Mouse (Mus musculus) intestine, embryonic 16.5 days (tissue): ENCODE data around the gene Gramd1a. TPM values are rescaled to one million over a fixed set of nuclear protein-coding genes. Genes with fewer than 3 reads are reported as not detected.

Experiments
- ATAC-seq: fragments of 200-750 bp; cut with Nextera tagmentation; 2 replicates; pipeline ENCODE4 v1.8.0; 2017; ENCODE audit warnings: moderate TSS enrichment, moderate library complexity
- H3K27ac ChIP-seq: fragments of 300-500 bp; sonication (generic); 2 replicates; pipeline ENCODE4 v1.5.1; 2014; ENCODE audit warnings: mild to moderate bottlenecking, low read length
- H3K27me3 ChIP-seq: fragments of 300-500 bp; sonication (generic); replicated peaks from 2 replicates; pipeline ENCODE4 v1.6.1; 2014; ENCODE audit warnings: low read length, control low read depth, mixed read lengths; ENCODE audit not compliant: control insufficient read depth, insufficient read depth
- H3K36me3 ChIP-seq: fragments of 300-500 bp; sonication (generic); 2 replicates; pipeline ENCODE4 v1.6.1; 2014; ENCODE audit warnings: low read length, control low read depth; ENCODE audit not compliant: control insufficient read depth, insufficient read depth
- H3K4me1 ChIP-seq: fragments of 300-500 bp; sonication (generic); 2 replicates; pipeline ENCODE4 v1.6.1; 2014; ENCODE audit warnings: low read length, control low read depth, mixed read lengths; ENCODE audit not compliant: control insufficient read depth, insufficient read depth
- H3K4me2 ChIP-seq: fragments of 300-500 bp; sonication (generic); 2 replicates; pipeline ENCODE4 v1.6.1; 2014; ENCODE audit warnings: low read depth, low read length, control low read depth
- H3K4me3 ChIP-seq: fragments of 300-500 bp; sonication (generic); 2 replicates; pipeline ENCODE4 v1.5.1; 2014; ENCODE audit warnings: mild to moderate bottlenecking, low read length
- H3K9ac ChIP-seq: fragments of 300-500 bp; sonication (generic); 2 replicates; pipeline ENCODE4 v1.6.1; 2014; ENCODE audit warnings: low read depth, low read length
- H3K9me3 ChIP-seq: fragments of 300-500 bp; sonication (generic); 2 replicates; pipeline ENCODE4 v1.6.1; 2016; ENCODE audit warnings: low read length, control low read depth; ENCODE audit not compliant: control insufficient read depth
- WGBS: fragments of 180-500 bp; shearing (Covaris S2); extraction: QIAGEN DNeasy Blood & Tissue Kit; methylation state at CpG from one replicate; pipeline ENCODE4 v1.1.7; 2014; 5-methylcytosine and 5-hydroxymethylcytosine counted together
- polyA plus RNA-seq: library from polyadenylated mRNA; unstranded; fragments of >200 nt; fragmentation: Nextera tagmentation; extraction: Ambion mirVana; gene quantifications from 2 replicates; pipeline ENCODE4 v1.2.1, GENCODE M21; 2015

The Gramd1a gene
- polyA plus RNA-seq, 1 experiment from 2014 or later, result 39.7 TPM

- peak overlapping the region; percentile 71 for H3K4me2 ChIP-seq
- H3K4me1 ChIP-seq, result peaks cover 34% of the 10 kb centered on the region
- H3K9me3 ChIP-seq, result no peaks in the 10 kb centered on the region
- H3K27me3 ChIP-seq, result no peaks in the 10 kb centered on the region
- H3K27ac ChIP-seq, result peak overlapping the region; percentile 94
- 17% methylated on average over 23 of the region's 23 CpGs for WGBS
- H3K36me3 ChIP-seq, result no peaks in the 10 kb centered on the region
- peak overlapping the region; percentile 84 for H3K4me3 ChIP-seq
- peak overlapping the region; percentile 92 for H3K9ac ChIP-seq
- peak; percentile 54 for ATAC-seq
These were observed 4.1 kb downstream of the Gramd1a start for GRCm38 (mm10) chr7:31151301-31152241.

- peak; percentile 87 for ATAC-seq
- H3K27ac ChIP-seq, result peak overlapping the region; percentile 94
- H3K9me3 ChIP-seq, result no peaks in the 10 kb centered on the region
- H3K4me2 ChIP-seq, result peak overlapping the region; percentile 71
- no peaks in the 10 kb centered on the region for H3K36me3 ChIP-seq
- peak overlapping the region; percentile 92 for H3K9ac ChIP-seq
- no peaks in the 10 kb centered on the region for H3K27me3 ChIP-seq
- WGBS, result under 1% methylated on average over 63 of the region's 63 CpGs
- peaks cover 40% of the 10 kb centered on the region for H3K4me1 ChIP-seq
- peak overlapping the region; percentile 84 for H3K4me3 ChIP-seq
These were observed 5.0 kb downstream of the Gramd1a start for GRCm38 (mm10) chr7:31150566-31151300.

GRCm38 (mm10) chr7:31149751-31150565, 5.7 kb downstream of the Gramd1a start:
- peak overlapping the region; percentile 94 for H3K27ac ChIP-seq
- H3K4me2 ChIP-seq, result peak overlapping the region; percentile 71
- no peak for ATAC-seq
- peak overlapping the region; percentile 84 for H3K4me3 ChIP-seq
- H3K4me1 ChIP-seq, result peaks cover 38% of the 10 kb centered on the region
- no peaks in the 10 kb centered on the region for H3K36me3 ChIP-seq
- H3K27me3 ChIP-seq, result no peaks in the 10 kb centered on the region
- H3K9me3 ChIP-seq, result no peaks in the 10 kb centered on the region
- WGBS, result 11% methylated on average over 20 of the region's 20 CpGs
- H3K9ac ChIP-seq, result peak overlapping the region; percentile 92

- no peak for ATAC-seq
- peak overlapping the region; percentile 92 for H3K9ac ChIP-seq
- H3K27me3 ChIP-seq, result no peaks in the 10 kb centered on the region
- WGBS, result 28% methylated on average over 9 of the region's 9 CpGs
- H3K9me3 ChIP-seq, result no peaks in the 10 kb centered on the region
- no peaks in the 10 kb centered on the region for H3K36me3 ChIP-seq
- H3K4me2 ChIP-seq, result peak overlapping the region; percentile 71
- H3K4me3 ChIP-seq, result peak overlapping the region; percentile 84
- peaks cover 38% of the 10 kb centered on the region for H3K4me1 ChIP-seq
- peak overlapping the region; percentile 94; the same call in 1 of the 2 replicates for H3K27ac ChIP-seq
These were observed 6.4 kb downstream of the Gramd1a start for GRCm38 (mm10) chr7:31149271-31149670.

- Histone ChIP-seq H3K36me3 (no peaks in the 10 kb centered on the region), H3K4me1 (peaks cover 38% of the 10 kb centered on the region), H3K9me3 (no peaks in the 10 kb centered on the region), H3K4me2 (peak overlapping the region; percentile 71), H3K27ac (peak overlapping the region; percentile 67), H3K9ac (peak overlapping the region; percentile 92), H3K27me3 (no peaks in the 10 kb centered on the region), H3K4me3 (peak overlapping the region; percentile 84)
- 18% methylated on average over 9 of the region's 9 CpGs for WGBS
- ATAC-seq, result no peak
These were observed 6.9 kb downstream of the Gramd1a start for GRCm38 (mm10) chr7:31148756-31149155.

GRCm38 (mm10) chr7:31148086-31148485, 7.6 kb downstream of the Gramd1a start:
- Histone ChIP-seq H3K9me3 (no peaks in the 10 kb centered on the region), H3K36me3 (no peaks in the 10 kb centered on the region), H3K27ac (no peak overlapping the region), H3K4me3 (no peak overlapping the region), H3K4me2 (peak overlapping the region; percentile 71), H3K27me3 (no peaks in the 10 kb centered on the region), H3K4me1 (peaks cover 38% of the 10 kb centered on the region), H3K9ac (peak overlapping the region; percentile 92)
- ATAC-seq, result no peak
- WGBS, result 63% methylated on average over 3 of the region's 3 CpGs

GRCm38 (mm10) chr7:31145596-31146160, 10.0 kb downstream of the Gramd1a start:
- ATAC-seq, result peak; percentile 89
- Histone ChIP-seq H3K4me3 (no peak overlapping the region), H3K9ac (no peak overlapping the region), H3K4me1 (peaks cover 28% of the 10 kb centered on the region), H3K27me3 (no peaks in the 10 kb centered on the region), H3K4me2 (no peak overlapping the region), H3K27ac (no peak overlapping the region), H3K9me3 (no peaks in the 10 kb centered on the region), H3K36me3 (peaks cover 16% of the 10 kb centered on the region)
- 24% methylated on average over 12 of the region's 12 CpGs for WGBS

GRCm38 (mm10) chr7:31144886-31145285, 10.8 kb downstream of the Gramd1a start:
- Histone ChIP-seq H3K4me3 (no peak overlapping the region), H3K36me3 (peaks cover 16% of the 10 kb centered on the region), H3K27ac (no peak overlapping the region), H3K27me3 (no peaks in the 10 kb centered on the region), H3K4me1 (peaks cover 28% of the 10 kb centered on the region), H3K9me3 (no peaks in the 10 kb centered on the region), H3K9ac (no peak overlapping the region), H3K4me2 (no peak overlapping the region)
- WGBS, result 94% methylated on average over 16 of the region's 16 CpGs
- no peak for ATAC-seq
